Mouse (Mus musculus): ENCODE data around the gene Syt7.

DNA sequence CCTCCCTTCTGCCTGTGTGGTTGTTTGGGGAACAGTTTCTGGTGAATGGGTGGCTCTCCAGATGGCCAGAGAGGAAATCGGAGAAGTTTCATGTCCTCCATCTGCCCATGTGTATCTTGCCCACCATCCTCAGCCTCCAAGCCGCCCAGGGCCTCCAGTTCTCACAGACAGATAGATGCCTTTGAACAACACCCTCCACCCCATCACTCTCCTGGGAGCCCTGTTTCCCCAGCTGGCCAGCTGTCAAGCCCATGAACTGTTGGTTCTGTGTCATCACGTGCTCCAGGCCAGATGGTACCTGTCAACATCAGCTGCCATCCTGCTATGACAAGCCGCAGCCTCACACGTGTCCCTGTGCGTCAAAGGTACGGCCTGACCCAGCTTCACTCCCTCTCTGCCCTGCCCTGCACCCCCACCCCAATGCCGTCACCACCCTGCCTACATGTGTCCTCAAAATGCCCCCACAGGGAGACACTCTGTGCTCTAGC lies 80.3 kb downstream of the Syt7 start:
- TF ChIP-seq POLR2A (IDR thresholded peaks at IDR 0.05; ENCODE audit: control insufficient read depth, low read depth, low read length), result 0 out of 2 replicates have a peak, but pooled peaks have one; percentile 10
- no peak for TF ChIP-seq CTCF (IDR thresholded peaks at IDR 0.05; ENCODE audit: control insufficient read depth, insufficient read depth, insufficient replicate concordance, low read depth, low read length)
